Mouse (Mus musculus): Measurements from ENCODE around the gene Nav2. TPM values are rescaled to one million over a fixed set of nuclear protein-coding genes. Genes with fewer than 3 reads are reported as not detected.

Nav2 gene
- polyA plus RNA-seq, 1 experiment: 38.5 TPM

DNA sequence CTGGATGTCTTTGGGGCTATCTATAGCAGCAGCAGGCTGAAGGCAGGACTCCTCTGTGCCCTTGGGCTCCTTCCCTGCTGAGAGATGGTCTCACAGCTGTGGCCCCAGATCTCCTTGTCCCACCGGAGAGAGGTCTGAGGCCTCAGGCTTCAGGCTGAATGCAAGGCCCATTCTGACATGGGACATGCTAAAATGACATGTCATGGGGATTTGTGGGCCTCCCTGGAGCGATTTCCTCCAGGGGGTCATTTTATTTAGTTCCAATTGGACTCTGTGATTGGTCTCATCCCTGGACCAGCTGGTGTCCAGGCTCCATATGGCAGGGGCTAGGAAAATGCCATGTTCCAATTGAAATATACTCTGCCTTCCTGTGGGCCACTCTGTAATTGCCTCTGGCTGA is 197.0 kb downstream of the Nav2 start:
- TF ChIP-seq POLR2A (IDR thresholded peaks at IDR 0.05; ENCODE audit: extremely low read depth, insufficient read depth, low read length): no peak
- no peak for TF ChIP-seq CTCF (IDR thresholded peaks at IDR 0.05; ENCODE audit: extremely low read depth, insufficient read depth, low read length)
- no peak overlapping the region for H3K4me3 ChIP-seq (ENCODE audit: insufficient read depth, low read length)
- H3K4me1 ChIP-seq (ENCODE audit: control insufficient read depth, insufficient read depth, low read length): no peaks in the 10 kb centered on the region; the same call in 1 of the 2 replicates
- H3K27ac ChIP-seq (ENCODE audit: insufficient read depth, low read length): no peak overlapping the region

- TF ChIP-seq POLR2A (IDR thresholded peaks at IDR 0.05; ENCODE audit: extremely low read depth, insufficient read depth, low read length) (no peak), CTCF (IDR thresholded peaks at IDR 0.05; ENCODE audit: extremely low read depth, insufficient read depth, low read length) (no peak)
- no peak overlapping the region for H3K27ac ChIP-seq (ENCODE audit: insufficient read depth, low read length)
These were observed 199.6 kb downstream of the Nav2 start for GRCm38 (mm10) chr7:49108076-49108475.

DNA sequence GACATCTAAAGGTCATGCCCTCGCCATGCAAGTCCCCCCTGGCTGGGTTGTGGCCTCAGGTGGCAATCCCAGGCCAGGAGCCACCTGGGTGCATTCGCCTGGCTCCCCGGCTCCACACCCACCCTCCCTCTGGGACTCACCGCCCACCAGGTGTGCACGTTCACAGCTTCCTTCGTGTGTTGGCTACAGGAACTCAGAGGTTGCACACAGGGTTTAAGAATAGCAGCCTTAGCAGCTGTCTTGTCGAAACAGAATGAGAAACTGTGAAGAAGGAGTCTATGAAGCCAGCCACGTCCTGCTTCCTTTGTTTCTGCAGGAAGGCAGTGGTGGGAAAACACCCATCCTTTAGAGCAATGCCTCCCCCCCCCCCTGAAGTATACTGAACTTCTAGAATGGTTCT is 210.5 kb downstream of the Nav2 start:
- H3K27ac ChIP-seq (ENCODE audit: insufficient read depth, low read length): no peak overlapping the region
- H3K4me1 ChIP-seq (ENCODE audit: control insufficient read depth, insufficient read depth, low read length): peaks cover 3% of the 10 kb centered on the region; the same call in 1 of the 2 replicates
- no peak overlapping the region for H3K4me3 ChIP-seq (ENCODE audit: insufficient read depth, low read length)
- no peak for TF ChIP-seq CTCF (IDR thresholded peaks at IDR 0.05; ENCODE audit: extremely low read depth, insufficient read depth, low read length)
- no peak for TF ChIP-seq POLR2A (IDR thresholded peaks at IDR 0.05; ENCODE audit: extremely low read depth, insufficient read depth, low read length)

More at GRCm38 (mm10) chr7:49108076-49108475, 199.6 kb downstream of the Nav2 start:
- no peak overlapping the region for H3K4me3 ChIP-seq (ENCODE audit: insufficient read depth, low read length)
- no peaks in the 10 kb centered on the region; the same call in 1 of the 2 replicates for H3K4me1 ChIP-seq (ENCODE audit: control insufficient read depth, insufficient read depth, low read length)

GRCm38 (mm10) chr7:49119794-49120487 is 211.4 kb downstream of the Nav2 start:
- TF ChIP-seq POLR2A (IDR thresholded peaks at IDR 0.05; ENCODE audit: extremely low read depth, insufficient read depth, low read length) (no peak), CTCF (IDR thresholded peaks at IDR 0.05; ENCODE audit: extremely low read depth, insufficient read depth, low read length) (no peak)
- Histone ChIP-seq H3K4me3 (ENCODE audit: insufficient read depth, low read length) (no peak overlapping the region), H3K27ac (ENCODE audit: insufficient read depth, low read length) (no peak overlapping the region), H3K4me1 (ENCODE audit: control insufficient read depth, insufficient read depth, low read length) (peaks cover 3% of the 10 kb centered on the region; the same call in 1 of the 2 replicates)

- Histone ChIP-seq H3K4me1 (ENCODE audit: control insufficient read depth, insufficient read depth, low read length) (peaks cover 3% of the 10 kb centered on the region; the same call in 1 of the 2 replicates), H3K4me3 (ENCODE audit: insufficient read depth, low read length) (no peak overlapping the region), H3K27ac (ENCODE audit: insufficient read depth, low read length) (no peak overlapping the region)
- TF ChIP-seq CTCF (IDR thresholded peaks at IDR 0.05; ENCODE audit: extremely low read depth, insufficient read depth, low read length) (no peak), POLR2A (IDR thresholded peaks at IDR 0.05; ENCODE audit: extremely low read depth, insufficient read depth, low read length) (no peak)
These were observed 212.0 kb downstream of the Nav2 start for GRCm38 (mm10) chr7:49120488-49120864.

DNA sequence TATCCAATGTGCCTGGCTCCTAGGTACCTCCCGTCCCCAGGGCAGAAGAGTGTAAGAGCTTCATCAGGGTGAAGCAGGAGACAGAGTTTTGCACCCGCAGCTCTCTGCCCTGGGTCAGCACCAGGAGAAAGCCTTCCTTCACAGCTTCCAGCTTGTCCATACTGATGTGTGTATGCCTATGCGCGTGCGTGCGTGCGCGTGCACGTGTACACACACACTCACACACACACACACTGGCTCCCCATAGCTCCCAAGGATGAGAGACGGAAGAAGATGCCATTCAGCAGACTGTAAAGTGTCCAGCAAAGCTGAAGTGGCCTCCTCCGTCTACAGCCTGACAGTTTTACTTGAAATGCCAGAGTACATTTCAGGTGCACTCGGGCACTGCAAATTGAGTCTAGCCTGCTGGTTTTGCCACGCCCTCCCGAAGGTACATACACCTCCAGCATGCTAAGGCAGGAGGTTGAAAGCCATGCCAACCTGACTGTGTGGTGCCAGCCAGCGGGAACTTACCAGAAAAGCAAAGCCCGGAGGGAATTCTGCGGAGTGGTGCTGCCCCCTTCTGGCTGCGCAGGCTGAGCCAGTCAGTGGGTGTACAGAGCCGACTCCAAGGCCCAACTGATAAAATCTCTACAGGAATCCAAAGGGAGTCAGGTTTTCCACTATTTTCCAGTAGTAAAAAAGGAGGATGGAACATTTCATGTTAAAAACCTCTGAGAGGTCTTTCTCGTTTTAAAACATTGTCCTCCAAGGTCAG is 212.6 kb downstream of the Nav2 start:
- TF ChIP-seq POLR2A (IDR thresholded peaks at IDR 0.05; ENCODE audit: extremely low read depth, insufficient read depth, low read length): no peak
- peak; percentile 78 for TF ChIP-seq CTCF (IDR thresholded peaks at IDR 0.05; ENCODE audit: extremely low read depth, insufficient read depth, low read length)
- no peak overlapping the region for H3K4me3 ChIP-seq (ENCODE audit: insufficient read depth, low read length)
- no peak overlapping the region for H3K27ac ChIP-seq (ENCODE audit: insufficient read depth, low read length)
- H3K4me1 ChIP-seq (ENCODE audit: control insufficient read depth, insufficient read depth, low read length): peaks cover 3% of the 10 kb centered on the region; the same call in 1 of the 2 replicates

- Histone ChIP-seq H3K4me1 (ENCODE audit: control insufficient read depth, insufficient read depth, low read length) (peaks cover 3% of the 10 kb centered on the region; the same call in 1 of the 2 replicates), H3K4me3 (ENCODE audit: insufficient read depth, low read length) (no peak overlapping the region), H3K27ac (ENCODE audit: insufficient read depth, low read length) (no peak overlapping the region)
- TF ChIP-seq POLR2A (IDR thresholded peaks at IDR 0.05; ENCODE audit: extremely low read depth, insufficient read depth, low read length): no peak
- peak; percentile 18; the same call in 1 of the 2 replicates for TF ChIP-seq CTCF (IDR thresholded peaks at IDR 0.05; ENCODE audit: extremely low read depth, insufficient read depth, low read length)
These were observed 214.0 kb downstream of the Nav2 start for GRCm38 (mm10) chr7:49122498-49122897.

DNA sequence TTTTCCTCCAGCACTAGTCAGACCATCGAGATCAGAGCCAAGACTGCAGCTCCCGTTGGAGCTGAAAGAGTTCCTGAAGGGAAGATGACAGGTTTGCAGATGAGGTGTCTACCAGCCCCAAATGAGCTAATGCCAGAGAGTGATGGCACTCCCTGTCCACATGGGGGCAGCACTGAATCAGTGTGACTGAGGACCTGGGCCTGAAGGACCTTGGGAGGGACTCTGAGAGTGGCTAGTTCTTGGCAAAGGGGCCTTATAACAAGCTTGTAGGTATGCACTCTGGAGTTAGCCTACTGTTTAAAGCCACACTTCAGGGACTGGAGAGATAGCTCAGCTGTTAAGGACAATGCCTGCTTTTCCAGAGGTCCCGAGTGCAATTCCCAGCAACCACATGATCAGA is 217.0 kb downstream of the Nav2 start:
- H3K4me3 ChIP-seq (ENCODE audit: insufficient read depth, low read length): no peak overlapping the region
- H3K27ac ChIP-seq (ENCODE audit: insufficient read depth, low read length): no peak overlapping the region
- peak; percentile 87 for TF ChIP-seq CTCF (IDR thresholded peaks at IDR 0.05; ENCODE audit: extremely low read depth, insufficient read depth, low read length)
- TF ChIP-seq POLR2A (IDR thresholded peaks at IDR 0.05; ENCODE audit: extremely low read depth, insufficient read depth, low read length): no peak

GRCm38 (mm10) chr7:49128224-49128623 is 219.7 kb downstream of the Nav2 start:
- H3K4me1 ChIP-seq (ENCODE audit: control insufficient read depth, insufficient read depth, low read length): 0 out of 2 replicates have a peak, but pooled peaks cover under 1% of the 10 kb centered on the region
- no peak overlapping the region for H3K4me3 ChIP-seq (ENCODE audit: insufficient read depth, low read length)
- no peak overlapping the region for H3K27ac ChIP-seq (ENCODE audit: insufficient read depth, low read length)
- TF ChIP-seq POLR2A (IDR thresholded peaks at IDR 0.05; ENCODE audit: extremely low read depth, insufficient read depth, low read length): no peak
- TF ChIP-seq CTCF (IDR thresholded peaks at IDR 0.05; ENCODE audit: extremely low read depth, insufficient read depth, low read length): no peak

More for the DNA sequence above, 217.0 kb downstream of the Nav2 start:
- H3K4me1 ChIP-seq (ENCODE audit: control insufficient read depth, insufficient read depth, low read length): 0 out of 2 replicates have a peak, but pooled peaks cover 3% of the 10 kb centered on the region

All from cortical plate, adult 2 months (tissue).